Mouse (Mus musculus) limb, embryonic 10.5 days (tissue): ENCODE measurements at regions not wholly inside any gene's neighbourhood (a gene's known extent, or its start where the extent isn't known, plus 50 kb on each side); places are given as distances from the start of the nearest gene placed in this dataset.

Experiments
- DNase-seq: peaks from one replicate; pipeline ENCODE4 v3.0.0-alpha.2; 2017; ENCODE audit warnings: low spot score
- H3K27ac ChIP-seq: fragments of 300-500 bp; sonication (generic); 2 replicates; pipeline ENCODE4 v1.5.1; 2016; ENCODE audit warnings: mild to moderate bottlenecking
- H3K27me3 ChIP-seq: fragments of 300-500 bp; sonication (generic); 2 replicates; pipeline ENCODE4 v1.6.1; 2016; ENCODE audit warnings: low read depth, mild to moderate bottlenecking; ENCODE audit not compliant: poor library complexity, severe bottlenecking
- H3K36me3 ChIP-seq: fragments of 300-500 bp; sonication (generic); 2 replicates; pipeline ENCODE4 v1.6.1; 2016; ENCODE audit warnings: mild to moderate bottlenecking, moderate library complexity
- H3K4me1 ChIP-seq: fragments of 300-500 bp; sonication (generic); 2 replicates; pipeline ENCODE4 v1.6.1; 2016
- H3K4me3 ChIP-seq: fragments of 300-500 bp; sonication (generic); 2 replicates; pipeline ENCODE4 v1.5.1; 2016; ENCODE audit warnings: mild to moderate bottlenecking, moderate library complexity
- H3K9me3 ChIP-seq: fragments of 300-500 bp; sonication (generic); replicated peaks from 2 replicates; pipeline ENCODE4 v1.6.1; 2016; ENCODE audit warnings: mild to moderate bottlenecking
- WGBS: fragments of 180-500 bp; shearing (Covaris S2); methylation state at CpG from one replicate; pipeline ENCODE4 v1.1.7; 2016; 5-methylcytosine and 5-hydroxymethylcytosine counted together

- no peak overlapping the region for H3K4me3 ChIP-seq
- DNase-seq = no peak
- no peaks in the 10 kb centered on the region for H3K27me3 ChIP-seq
- H3K4me1 ChIP-seq = peaks cover 24% of the 10 kb centered on the region
- 72% methylated on average over 6 of the region's 6 CpGs for WGBS
- H3K27ac ChIP-seq = no peak overlapping the region
- no peaks in the 10 kb centered on the region for H3K36me3 ChIP-seq
- H3K9me3 ChIP-seq = no peaks in the 10 kb centered on the region
These were observed 54.0 kb downstream of the Kcna5 start for GRCm38 (mm10) chr6:126481257-126481656.

GRCm38 (mm10) chr6:126477506-126477905, 57.7 kb downstream of the Kcna5 start:
- whole genome bisulfite sequencing = 41% methylated on average over 2 of the region's 2 CpGs
- Histone ChIP-seq H3K27ac (peak overlapping the region; percentile 78), H3K27me3 (no peaks in the 10 kb centered on the region), H3K36me3 (no peaks in the 10 kb centered on the region), H3K4me3 (no peak overlapping the region), H3K9me3 (no peaks in the 10 kb centered on the region), H3K4me1 (peaks cover 16% of the 10 kb centered on the region)
- peak; percentile 26 for DNase-seq

DNA sequence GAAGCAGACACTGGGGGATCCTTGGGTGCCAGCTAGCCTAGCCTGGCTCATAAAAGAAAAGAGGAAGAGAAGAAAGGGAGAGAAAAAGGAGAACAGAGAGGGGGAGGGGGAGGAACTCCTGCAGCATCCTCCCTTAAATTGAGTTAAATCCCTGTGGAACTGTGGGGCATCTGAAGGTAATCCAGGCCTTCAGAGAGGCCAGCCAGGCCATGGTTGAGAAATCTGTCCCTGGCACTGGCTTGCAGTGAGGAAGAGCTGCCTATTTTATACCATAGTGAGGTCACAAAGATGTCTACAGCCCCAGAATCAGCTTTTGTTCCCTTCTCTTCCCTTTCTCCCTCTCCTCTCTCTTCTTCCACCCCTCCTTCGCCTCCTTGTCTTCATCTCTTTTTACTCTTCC, 58.5 kb downstream of the Kcna5 start:
- WGBS = 72% methylated on average over 1 of the region's 1 CpGs
- H3K27ac ChIP-seq = peak overlapping the region; percentile 78
- H3K36me3 ChIP-seq = no peaks in the 10 kb centered on the region
- no peaks in the 10 kb centered on the region for H3K27me3 ChIP-seq
- H3K9me3 ChIP-seq = no peaks in the 10 kb centered on the region
- H3K4me1 ChIP-seq = peaks cover 16% of the 10 kb centered on the region
- no peak overlapping the region for H3K4me3 ChIP-seq
- DNase-seq = no peak

DNA sequence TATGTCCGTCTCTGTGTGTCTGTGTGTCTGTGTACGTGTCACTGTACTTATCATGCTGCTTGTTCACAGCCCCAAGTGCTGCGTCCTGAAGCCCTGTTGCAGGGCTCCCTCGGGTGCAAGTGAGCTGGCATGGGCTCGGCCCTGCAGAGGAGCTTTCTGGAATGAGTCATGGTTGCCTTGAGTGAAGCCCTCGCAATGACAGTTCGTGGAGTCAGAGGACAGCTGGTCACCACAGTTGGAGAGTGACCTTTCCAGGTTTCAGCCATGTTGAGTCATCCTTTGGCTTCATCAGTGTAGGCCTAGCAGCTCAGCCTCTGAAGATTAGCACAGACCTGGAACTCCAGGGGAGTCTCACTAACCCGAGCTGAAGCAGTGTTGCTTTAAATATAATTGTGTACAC, 59.7 kb downstream of the Kcna5 start:
- H3K4me1 ChIP-seq = peaks cover 26% of the 10 kb centered on the region
- no peaks in the 10 kb centered on the region for H3K36me3 ChIP-seq
- WGBS = 88% methylated on average over 8 of the region's 8 CpGs
- H3K27ac ChIP-seq = no peak overlapping the region
- H3K9me3 ChIP-seq = no peaks in the 10 kb centered on the region
- no peaks in the 10 kb centered on the region for H3K27me3 ChIP-seq
- no peak overlapping the region for H3K4me3 ChIP-seq
- peak; percentile 28 for DNase-seq

DNA sequence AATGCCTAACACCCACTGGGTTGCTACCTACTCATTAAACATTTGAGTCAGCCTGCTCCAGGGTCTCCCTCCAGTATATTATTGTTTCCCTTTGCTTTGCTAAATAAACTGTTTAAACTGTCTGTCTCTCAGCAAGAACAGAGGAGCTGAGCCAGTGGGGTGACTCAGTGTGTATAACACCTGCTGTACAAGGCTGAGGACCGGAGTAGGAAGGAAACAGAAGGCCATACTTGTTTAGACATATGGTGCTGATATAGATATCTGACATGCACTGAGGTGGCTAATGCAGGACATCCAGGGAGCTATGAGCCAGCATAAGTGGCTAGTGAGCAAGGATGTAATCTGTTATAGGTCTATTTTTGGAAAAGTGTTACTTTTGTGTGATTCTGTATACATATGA, 81.5 kb downstream of the Kcna5 start:
- H3K36me3 ChIP-seq = no peaks in the 10 kb centered on the region
- no peaks in the 10 kb centered on the region for H3K9me3 ChIP-seq
- no peak overlapping the region for H3K27ac ChIP-seq
- H3K27me3 ChIP-seq = no peaks in the 10 kb centered on the region
- no peaks in the 10 kb centered on the region for H3K4me1 ChIP-seq
- 69% methylated on average over 1 of the region's 1 CpGs for WGBS
- no peak for DNase-seq
- H3K4me3 ChIP-seq = no peak overlapping the region

DNA sequence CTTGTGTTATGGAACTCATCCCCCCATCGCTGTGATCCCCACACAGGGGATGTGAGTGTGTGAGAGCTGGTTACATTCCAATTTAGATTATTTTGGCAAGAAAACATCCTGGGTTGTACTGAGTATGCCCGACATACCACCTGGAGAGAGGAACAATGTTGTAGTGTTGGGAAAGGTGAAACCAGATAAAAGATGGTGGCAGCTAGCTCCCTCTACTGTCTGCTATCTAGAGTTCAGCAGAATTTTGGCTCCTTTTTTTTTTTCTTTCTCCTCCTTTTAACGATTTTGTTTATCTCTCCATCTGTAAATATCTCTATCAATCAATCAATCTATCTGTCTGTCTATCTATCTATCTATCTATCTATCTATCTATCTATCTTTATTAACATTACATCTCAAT, 89.7 kb downstream of the Kcna5 start:
- peaks cover 5% of the 10 kb centered on the region for H3K4me1 ChIP-seq

DNA sequence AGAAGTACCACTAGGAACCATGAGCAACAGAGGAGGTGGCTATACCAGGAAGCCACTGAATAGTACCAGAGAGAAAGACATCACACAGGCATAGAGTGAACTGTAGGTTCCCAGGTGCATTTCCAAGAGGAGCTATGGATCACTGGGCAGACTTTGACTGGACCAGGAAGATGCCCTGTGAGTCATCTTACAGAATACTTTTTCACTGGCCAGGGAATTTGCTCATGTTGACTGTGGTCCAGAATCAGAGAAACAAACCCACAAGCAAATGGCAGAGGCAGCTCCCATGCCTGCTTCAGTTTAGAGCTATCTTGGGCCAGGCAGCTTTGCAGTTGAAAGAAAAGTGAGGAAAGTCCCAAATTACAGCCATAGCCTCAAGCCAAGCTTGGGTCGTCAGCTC, 95.0 kb downstream of the Kcna5 start:
- WGBS = 22% methylated on average over 1 of the region's 1 CpGs
- no peaks in the 10 kb centered on the region for H3K27me3 ChIP-seq
- no peak overlapping the region for H3K4me3 ChIP-seq
- DNase-seq = no peak
- H3K9me3 ChIP-seq = no peaks in the 10 kb centered on the region
- no peaks in the 10 kb centered on the region for H3K36me3 ChIP-seq
- no peak overlapping the region for H3K27ac ChIP-seq
- peaks cover 10% of the 10 kb centered on the region for H3K4me1 ChIP-seq

More for the DNA sequence above, 89.7 kb downstream of the Kcna5 start:
- Histone ChIP-seq H3K4me3 (no peak overlapping the region), H3K9me3 (no peaks in the 10 kb centered on the region), H3K36me3 (no peaks in the 10 kb centered on the region), H3K27me3 (no peaks in the 10 kb centered on the region), H3K27ac (no peak overlapping the region)
- 34% methylated on average over 3 of the region's 3 CpGs for WGBS
- DNase-seq = no peak

DNA sequence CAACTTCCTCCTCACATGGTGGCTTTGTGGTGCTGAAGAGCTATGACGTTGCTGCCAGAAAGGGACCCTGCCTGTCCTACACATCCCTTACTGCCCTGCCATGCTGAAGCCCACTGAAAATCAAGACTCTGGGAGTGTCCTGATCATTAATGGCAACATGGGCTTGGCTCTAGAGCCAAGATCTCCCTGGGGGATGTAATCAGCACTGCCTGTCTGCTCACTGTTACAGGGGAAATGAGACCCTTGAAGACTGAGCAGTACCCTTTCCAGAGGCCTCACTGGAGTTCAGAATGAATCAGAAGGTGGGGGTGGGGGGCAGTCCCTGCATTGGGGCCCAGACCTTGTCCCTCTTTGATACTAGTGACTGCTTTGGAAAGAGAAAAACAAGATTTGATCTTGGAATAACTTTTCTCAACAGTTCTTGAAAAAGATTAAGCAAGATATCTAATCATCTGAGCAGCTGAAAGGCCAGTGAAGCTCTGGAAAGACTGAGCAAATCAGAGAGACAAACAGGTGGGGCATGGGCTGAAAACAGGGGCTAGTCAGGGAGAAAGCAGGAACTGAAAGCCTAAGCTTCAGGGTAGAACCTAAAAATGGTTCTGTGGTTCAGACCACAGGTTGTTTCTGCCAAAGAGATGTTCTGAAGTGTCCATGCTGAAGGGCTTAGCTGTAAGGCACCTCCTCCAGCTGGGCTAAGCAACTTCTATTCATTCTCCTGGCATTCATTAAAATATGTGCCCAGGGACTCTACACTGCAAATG, 97.1 kb downstream of the Kcna5 start:
- Histone ChIP-seq H3K9me3 (no peaks in the 10 kb centered on the region), H3K27ac (no peak overlapping the region), H3K27me3 (no peaks in the 10 kb centered on the region), H3K4me3 (no peak overlapping the region), H3K4me1 (peaks cover 10% of the 10 kb centered on the region), H3K36me3 (no peaks in the 10 kb centered on the region)
- WGBS = 84% methylated on average over 1 of the region's 1 CpGs
- no peak for DNase-seq

DNA sequence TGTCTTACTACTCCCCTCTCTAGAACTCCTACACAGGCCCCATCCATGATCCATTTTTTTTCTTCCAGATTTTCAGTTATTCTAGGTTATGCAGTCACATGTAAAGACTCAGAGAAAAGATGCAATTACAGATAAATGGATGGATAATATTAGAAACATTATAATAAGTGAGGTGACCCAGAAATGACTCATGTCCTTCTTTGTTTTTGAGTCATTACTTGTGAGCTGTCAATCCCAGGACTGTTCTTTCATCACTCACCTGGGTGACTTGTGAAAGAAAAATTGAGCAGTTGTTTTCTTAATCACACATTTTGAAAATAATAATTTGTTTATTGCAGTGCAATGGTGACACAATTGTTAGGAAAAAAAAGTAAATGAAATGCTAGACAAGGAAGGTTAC, 108.0 kb downstream of the Kcna5 start:
- no peak overlapping the region for H3K4me3 ChIP-seq
- H3K4me1 ChIP-seq = no peaks in the 10 kb centered on the region
- H3K27me3 ChIP-seq = no peaks in the 10 kb centered on the region
- no peaks in the 10 kb centered on the region for H3K36me3 ChIP-seq
- H3K9me3 ChIP-seq = no peaks in the 10 kb centered on the region
- no peak overlapping the region for H3K27ac ChIP-seq
- DNase-seq = no peak

DNA sequence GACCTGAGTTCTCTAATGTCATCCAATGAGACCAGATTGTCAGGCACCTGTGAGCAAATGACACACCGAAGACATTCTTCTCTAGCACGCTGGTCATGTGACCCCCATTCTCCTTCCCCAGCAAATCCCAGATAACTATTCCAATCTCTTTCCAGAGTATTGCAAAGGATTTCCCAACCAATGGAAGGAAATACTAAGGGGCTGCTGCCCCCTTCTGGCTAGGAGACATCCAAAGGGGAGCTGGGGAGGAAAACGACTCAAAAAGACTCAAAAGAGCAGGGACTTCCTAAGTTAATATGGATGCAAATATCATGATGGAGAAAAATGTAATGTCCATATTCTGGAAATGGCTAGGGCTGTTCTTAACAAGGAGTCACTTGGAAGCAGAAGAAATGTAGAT, 129.5 kb downstream of the Kcna5 start:
- Histone ChIP-seq H3K4me1 (no peaks in the 10 kb centered on the region), H3K36me3 (no peaks in the 10 kb centered on the region), H3K9me3 (no peaks in the 10 kb centered on the region), H3K27ac (no peak overlapping the region), H3K4me3 (no peak overlapping the region), H3K27me3 (no peaks in the 10 kb centered on the region)
- WGBS = 41% methylated on average over 3 of the region's 3 CpGs
- DNase-seq = no peak

DNA sequence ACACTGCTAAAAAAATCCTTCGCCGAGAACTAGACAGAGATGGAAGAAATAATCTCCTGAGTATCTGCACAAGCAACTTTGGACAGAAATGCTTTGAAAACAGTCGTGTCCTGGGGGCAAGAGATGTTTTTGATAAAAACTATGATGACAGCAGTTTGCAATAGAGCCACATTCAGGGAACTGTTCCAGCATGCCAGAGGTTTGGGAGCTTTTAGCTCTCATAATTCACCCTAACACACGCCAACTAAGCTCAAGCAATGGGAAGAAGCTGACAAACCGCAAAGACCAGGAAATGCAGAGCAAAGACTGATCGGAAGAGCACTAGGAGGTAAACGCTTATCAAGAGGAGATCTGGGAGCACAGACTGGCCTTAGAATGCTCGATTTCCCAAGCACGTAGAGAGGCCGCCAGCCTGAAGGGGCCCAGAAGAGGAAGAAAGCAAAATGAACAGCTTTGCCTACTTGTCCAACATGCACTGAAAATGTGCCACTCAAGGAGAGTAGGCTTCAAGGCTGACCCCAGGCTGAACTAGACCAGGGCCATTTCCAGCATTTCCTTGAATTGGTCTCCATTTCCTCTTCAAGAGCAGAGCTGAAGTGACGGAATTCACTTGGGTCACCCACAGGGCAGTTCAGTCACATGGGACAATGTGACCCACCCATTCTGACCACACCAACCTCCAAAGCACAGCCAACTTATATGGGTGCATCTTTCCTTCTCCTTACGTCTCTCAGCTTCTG, 130.7 kb downstream of the Kcna5 start:
- H3K27me3 ChIP-seq = no peaks in the 10 kb centered on the region
- H3K36me3 ChIP-seq = no peaks in the 10 kb centered on the region
- 80% methylated on average over 12 of the region's 12 CpGs for WGBS
- H3K27ac ChIP-seq = no peak overlapping the region
- H3K4me3 ChIP-seq = no peak overlapping the region
- H3K9me3 ChIP-seq = no peaks in the 10 kb centered on the region
- H3K4me1 ChIP-seq = no peaks in the 10 kb centered on the region
- no peak for DNase-seq

- no peak for DNase-seq
- no peak overlapping the region for H3K27ac ChIP-seq
- 83% methylated on average over 3 of the region's 3 CpGs for WGBS
- H3K4me3 ChIP-seq = no peak overlapping the region
- H3K9me3 ChIP-seq = no peaks in the 10 kb centered on the region
- H3K4me1 ChIP-seq = peaks cover 11% of the 10 kb centered on the region; the same call in 1 of the 2 replicates
- H3K27me3 ChIP-seq = no peaks in the 10 kb centered on the region
- H3K36me3 ChIP-seq = no peaks in the 10 kb centered on the region
These were observed 135.6 kb downstream of the Kcna5 start for GRCm38 (mm10) chr6:126399595-126399994.

DNA sequence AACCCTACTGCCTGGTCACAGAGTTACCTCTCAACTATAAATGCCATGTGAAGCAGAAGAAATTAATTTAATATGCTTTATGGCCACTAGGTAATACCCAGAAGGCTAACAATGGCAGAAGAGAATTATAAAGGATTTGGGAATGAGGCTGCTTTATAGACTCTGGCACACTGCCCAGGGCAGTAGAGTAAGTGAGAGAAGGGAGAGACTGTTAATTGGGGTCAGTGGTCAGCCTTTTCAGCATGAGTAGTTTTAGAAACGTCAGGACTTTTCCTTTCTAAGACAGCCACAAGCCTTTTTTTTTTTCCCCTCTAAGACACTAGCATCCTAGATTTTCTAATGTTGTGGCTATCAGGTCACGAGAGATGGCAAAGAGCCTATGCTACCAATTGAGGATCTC, 136.6 kb downstream of the Kcna5 start:
- DNase-seq = no peak
- no peaks in the 10 kb centered on the region for H3K36me3 ChIP-seq
- no peaks in the 10 kb centered on the region for H3K27me3 ChIP-seq
- 49% methylated on average over 2 of the region's 2 CpGs for WGBS
- H3K27ac ChIP-seq = no peak overlapping the region
- no peaks in the 10 kb centered on the region for H3K9me3 ChIP-seq
- peaks cover 17% of the 10 kb centered on the region; the same call in 1 of the 2 replicates for H3K4me1 ChIP-seq
- H3K4me3 ChIP-seq = no peak overlapping the region
